Mouse (Mus musculus): ENCODE results near the gene Erich2. TPM values are rescaled to one million over a fixed set of nuclear protein-coding genes. Genes with fewer than 3 reads are reported as not detected.

Gene Erich2
- polyA plus RNA-seq, 1 experiment: 0.72 TPM

DNA sequence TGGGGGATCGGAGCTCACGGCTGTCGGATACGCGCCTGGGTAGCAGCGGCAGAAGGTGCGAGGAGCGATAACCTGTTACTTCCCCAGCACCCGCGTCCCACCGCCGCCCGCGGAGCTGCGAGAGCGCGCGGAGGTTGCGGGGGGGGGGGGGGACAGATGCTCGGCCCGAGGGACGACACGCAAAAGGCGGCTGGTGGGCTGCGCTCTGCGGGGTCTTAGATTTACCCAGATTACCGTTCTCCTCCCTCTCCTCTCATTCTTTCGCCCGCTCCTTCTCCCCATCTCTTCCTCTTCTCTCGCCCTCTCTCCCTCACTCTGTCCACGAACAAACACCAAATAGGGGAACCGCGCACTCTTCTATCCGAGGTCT, 54.0 kb downstream of the Erich2 start:
- no peak for DNase-seq (ENCODE audit: low read depth)

DNA sequence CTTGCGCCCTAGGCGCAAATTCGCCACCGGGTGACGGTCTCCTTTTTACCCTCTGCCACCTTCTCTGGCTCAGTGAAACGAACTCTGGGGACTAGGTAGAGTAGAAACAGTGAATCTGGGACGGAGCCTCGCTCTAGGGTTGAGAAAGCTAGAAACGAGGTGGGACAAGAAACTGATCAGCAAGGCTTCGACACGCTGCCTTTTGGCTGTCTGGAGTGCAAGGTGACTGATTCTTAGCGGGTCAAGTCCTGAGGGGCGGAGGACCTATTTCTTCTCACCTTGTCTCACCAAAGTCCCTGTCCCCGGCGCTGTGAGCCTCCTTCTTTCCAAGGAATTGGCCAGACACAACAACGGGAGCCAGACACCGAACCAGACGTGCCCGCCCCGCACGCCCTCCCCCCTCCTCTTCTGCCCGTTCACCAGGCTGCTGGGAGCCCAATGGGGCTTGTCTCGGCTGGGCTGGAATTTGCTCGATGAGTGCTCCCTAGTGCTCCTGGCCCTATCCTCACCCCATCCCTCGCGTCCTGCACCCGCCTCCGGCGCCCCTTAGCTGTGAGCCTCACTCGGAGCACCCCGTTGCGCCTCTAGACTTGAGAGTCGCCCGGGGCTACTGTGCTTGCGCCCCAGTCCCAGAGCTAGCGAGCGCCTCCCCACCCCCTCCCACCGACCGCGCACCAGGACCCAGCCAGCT, 54.5 kb downstream of the Erich2 start:
- DNase-seq (ENCODE audit: low read depth): no peak

DNA sequence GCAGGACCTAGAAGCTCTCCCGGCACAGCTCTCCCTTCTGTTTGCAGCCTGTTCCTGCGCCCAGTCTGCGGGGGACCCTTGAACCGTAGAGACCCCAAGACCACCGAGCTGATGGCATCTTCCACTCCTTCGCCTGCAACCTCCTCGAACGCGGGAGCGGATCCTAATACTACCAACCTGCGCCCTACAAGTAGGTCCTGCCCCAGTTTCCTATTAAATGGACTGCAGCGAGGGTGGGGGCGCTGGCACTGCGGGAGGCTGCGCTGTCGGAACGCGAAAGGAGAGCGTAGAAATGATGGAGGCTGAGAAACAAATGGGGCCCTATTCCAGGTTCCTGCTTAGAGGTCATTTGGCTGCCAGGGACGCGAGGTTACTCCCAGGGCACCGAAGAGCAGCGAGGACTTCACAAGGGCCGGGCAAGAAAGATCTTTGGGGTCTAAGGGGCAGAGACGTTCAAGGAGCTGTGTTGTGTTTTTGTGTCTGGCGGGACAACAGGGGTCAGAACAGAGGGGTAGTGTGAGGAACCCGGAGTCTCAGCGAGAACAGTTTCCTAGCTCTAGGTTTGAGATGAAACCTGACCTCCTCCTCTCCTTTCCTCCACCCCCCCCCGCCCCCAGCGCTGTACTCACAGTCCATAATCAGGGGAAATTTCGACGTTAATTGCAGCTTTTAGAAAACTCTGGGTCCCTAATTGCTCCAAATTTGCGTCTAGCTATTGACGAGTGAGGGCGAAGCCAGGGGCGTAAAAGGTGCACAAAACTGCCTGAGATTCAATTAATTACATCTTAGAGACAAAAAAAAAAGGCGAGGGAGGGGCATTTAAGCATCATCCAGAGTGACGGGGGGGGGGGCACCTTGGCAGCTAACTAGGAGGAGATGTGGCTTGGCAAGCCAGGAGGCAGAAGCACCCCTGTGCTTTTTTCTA, 55.4 kb downstream of the Erich2 start:
- DNase-seq (ENCODE audit: low read depth): no peak

DNA sequence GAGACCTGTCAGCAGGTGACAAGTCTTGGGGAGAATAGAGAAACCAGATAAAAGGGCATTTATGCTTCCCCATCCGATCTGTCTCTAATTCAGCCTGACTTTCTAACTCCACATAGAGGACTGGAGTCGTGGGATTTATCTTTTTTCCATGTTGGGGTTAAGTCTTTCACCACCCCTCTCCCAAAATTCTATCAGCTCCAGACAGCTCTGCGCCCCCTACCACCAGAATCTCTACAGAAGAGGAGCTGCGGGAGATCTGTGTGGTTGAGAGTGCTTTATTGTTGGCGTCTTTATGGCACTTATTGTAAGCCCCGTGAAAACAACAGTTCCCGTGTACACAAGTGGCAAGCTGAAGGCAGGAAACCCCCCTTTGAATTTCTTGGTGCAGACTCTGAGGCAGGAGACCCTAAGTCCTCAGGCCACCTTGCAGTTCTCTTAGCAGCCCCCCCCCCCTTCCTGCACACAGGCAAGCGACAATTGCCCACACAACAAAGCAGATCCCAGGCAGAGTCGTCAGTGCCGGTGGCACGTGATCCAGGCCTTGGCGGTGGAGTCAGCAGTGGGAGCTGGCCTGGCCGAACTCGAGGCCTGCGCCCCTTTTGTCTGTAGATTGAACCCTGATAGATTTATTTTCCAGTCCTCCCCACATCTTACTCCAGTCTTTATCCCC, 56.2 kb downstream of the Erich2 start:
- no peak for DNase-seq (ENCODE audit: low read depth)

DNA sequence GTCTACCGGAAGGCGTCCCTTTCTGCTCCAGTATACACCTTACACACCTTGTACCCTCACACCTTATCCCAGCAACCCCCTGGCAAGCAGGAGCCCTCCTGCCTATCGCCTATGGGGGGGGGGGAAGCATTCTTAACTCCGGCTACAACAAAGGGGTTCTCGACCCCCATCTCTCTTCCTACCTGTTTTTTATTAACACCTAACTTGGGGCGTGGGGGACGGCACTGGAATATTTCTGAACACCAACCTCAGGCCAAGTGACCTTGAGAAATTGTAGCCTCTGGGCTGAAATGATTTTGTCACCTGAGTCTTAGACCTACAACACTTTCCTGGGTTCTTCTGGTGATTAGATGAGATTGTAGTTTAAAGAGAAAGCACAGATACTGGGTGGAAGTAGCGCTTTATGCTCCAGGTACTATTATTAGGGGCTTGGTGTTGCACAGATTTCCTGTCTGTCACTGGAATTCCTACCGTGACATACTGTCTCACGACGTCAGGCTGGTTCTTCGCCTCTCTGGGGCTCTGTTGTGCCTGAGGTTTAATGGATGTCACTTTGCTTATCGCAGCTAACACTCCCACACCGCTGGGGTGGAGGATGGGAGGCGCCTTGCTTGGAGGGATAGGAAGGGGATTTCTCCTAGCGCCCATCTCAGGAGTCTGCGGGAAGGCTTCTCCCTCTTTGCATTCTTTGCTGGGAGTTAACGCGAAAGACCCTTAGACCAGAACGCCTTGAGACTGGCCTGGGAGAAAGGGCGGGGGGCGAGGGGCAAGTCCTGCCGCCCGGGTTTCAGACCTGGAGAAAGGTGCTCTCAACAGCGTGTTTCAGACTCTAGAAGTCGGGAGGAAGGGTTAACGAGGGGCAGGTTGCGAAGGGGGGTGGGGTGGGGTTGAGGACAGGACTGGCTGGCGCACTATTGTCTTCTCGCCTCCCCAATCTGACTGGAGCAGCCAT, 57.3 kb downstream of the Erich2 start:
- no peak for DNase-seq (ENCODE audit: low read depth)

DNA sequence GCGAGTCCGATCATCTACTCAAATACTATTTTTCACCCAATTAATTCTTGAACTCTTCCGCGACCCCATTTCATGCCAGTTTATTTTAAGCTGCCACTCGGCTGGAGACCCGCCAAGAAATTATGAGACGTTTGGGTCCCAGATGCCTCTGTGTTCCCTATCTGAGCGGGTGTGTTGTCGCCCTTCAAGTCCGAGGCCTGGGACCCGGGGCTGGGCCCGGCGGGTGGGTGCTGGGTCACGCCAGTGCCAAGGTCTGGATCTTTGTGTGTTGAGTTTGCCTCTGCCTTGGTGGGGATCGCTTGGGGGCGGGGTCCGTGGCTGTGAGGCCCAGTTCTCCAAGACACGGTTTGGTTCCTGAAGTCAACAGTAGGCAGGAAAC, 58.0 kb downstream of the Erich2 start:
- no peak for DNase-seq (ENCODE audit: low read depth)

DNA sequence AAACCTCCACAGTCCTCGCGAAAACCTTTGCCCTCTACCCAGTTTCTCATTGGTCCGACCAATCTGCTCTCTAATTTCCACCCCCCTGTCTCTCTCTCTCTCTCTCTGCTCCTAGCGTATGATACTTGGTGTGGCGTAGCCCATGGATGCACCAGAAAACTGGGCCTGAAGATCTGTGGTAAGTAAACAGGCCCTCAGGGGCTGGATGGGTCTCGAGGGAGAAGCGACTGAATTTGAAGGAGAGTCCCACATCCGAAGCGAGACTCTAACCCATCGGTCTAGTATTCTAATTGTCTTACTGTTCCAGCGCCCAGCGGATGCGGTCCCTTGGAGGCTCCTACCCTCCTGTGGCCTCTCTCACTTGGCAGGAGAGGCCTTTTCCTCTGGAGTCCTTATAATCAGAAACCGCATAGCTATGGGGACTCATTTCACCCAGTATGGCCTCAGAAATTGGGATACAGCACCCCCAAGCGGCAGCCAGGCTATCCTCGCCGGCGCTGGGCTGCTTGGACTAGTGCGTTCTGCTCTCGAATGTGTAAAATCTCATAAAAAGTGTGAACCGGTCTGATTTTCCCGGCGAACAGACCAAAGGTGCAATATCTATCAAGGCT, 58.6 kb downstream of the Erich2 start:
- DNase-seq (ENCODE audit: low read depth): no peak

DNA sequence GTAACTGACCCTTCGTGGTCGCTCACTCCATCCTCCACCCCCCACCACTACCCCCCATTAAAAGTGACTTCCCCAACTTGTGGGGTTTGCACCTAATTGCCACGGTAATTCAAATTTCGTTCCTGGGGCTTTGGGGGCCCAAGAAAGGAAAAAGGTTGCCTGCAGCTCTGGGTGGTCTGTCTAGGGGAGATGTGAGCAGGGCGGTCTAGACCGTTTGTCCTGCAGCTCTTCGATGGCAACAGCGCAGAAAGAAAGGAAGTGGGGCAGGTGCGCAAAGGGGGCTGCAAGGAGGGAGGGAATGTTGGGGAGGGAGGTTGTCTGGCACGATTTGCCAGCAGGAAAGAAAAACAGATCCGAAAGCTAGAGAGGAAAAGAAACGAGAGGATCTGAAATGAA, 59.1 kb downstream of the Erich2 start:
- no peak for DNase-seq (ENCODE audit: low read depth)

DNA sequence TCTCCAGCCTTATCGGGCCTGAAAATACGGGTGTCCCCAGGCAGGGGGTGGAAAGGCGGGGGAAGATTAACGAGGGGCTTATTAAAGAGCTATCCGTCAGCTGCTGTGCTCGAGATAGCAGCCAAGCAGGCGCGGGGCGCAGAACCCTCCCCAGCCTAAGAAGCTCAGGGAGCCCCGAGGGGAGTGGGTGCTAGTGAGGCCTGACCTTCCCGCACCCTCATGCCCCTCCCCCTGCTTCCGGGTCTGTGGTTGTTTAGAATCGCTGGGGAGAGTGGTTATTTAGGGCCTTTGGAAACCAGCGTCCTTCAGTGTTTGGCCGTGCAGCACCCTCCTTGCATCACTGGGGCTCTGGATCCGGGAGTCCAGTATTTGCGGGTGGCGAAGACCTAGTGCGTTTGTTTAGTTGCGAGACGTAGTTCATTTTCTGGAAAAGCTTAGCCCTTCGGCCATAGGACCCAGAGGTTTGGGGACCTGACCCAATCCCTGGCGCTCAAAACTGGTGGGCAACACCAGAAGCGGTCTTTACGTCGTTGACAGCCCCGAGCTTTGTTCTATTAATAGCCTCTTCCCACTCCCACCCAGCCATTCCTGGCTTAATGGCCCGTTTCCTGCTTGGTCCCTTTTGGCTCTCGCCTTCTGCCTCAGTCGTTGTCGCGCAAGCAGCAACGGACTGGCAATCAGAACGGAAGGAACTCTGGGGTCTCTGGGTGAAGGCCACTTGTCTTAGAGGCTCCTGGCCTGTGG, 59.8 kb downstream of the Erich2 start:
- no peak for DNase-seq (ENCODE audit: low read depth)

DNA sequence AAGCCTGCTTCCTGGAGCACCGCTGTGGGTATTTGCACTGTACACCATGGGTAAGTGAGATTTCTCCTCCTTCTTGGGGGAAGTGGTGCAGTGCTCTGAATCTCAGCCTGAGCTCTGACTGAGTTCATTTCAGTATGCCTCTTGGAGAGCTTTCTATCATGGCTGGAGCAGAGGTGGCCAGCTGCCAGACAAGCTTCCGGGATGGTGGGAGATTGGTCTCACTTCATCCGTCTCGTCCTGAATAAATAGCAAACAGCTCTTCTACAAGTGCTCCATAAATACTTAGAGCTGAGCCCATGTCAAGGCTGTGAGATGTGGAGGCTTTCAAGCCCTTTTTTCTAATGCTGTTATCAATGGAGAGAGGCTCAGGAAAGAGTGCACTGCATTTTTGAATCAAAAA, 63.1 kb downstream of the Erich2 start:
- DNase-seq (ENCODE audit: low read depth): no peak

DNA sequence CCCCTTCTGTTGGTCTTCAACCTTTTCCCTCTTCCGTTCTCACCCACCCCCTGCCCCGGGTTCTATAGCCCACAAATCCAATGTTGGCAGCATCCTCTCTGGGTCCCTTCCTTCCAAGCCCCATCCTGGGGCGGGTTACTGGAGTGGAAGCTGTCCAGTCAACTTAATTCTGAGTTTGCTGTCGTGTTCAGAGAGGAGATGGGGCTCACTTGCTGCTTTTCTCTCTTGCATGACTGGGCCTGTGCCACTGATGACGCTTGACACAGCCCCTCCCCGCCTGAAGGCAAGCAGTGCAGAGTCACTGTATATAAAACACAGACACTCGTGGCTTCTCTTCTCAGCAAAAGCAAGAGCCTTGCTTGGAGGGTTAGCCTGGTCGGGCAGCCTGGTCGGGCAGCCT, 63.6 kb downstream of the Erich2 start:
- no peak for DNase-seq (ENCODE audit: low read depth)

DNA sequence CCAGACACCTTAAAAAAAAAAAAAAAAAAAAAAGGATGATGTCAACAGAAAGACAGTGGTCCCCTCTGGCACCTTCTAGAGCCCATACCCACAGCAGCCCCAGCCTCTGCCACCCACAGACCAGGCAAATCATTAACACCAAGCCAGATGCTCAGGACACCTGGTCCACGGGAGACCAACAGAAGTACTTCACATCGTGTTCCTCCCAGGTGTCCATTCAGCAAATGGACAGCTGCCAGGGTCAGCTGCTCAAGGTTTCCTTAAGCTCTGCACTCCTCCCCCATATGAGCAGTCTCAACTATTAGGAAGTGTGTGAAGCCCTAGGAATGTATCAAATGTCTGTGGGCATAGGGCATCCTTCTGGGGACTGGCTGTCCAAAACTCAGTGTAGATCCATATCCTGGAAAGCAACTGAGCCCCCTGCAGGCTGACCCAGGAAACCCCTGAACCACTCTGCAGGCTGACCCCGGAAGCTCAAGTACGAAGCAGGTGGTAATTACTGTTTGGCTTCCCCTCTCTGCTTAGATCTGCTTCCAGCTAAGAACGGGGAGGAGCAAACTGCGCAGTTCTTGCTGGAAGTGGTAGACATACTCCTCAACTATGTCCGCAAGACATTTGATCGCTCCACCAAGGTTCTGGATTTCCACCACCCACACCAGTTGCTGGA, 65.1 kb downstream of the Erich2 start:
- no peak for DNase-seq (ENCODE audit: low read depth)

DNA sequence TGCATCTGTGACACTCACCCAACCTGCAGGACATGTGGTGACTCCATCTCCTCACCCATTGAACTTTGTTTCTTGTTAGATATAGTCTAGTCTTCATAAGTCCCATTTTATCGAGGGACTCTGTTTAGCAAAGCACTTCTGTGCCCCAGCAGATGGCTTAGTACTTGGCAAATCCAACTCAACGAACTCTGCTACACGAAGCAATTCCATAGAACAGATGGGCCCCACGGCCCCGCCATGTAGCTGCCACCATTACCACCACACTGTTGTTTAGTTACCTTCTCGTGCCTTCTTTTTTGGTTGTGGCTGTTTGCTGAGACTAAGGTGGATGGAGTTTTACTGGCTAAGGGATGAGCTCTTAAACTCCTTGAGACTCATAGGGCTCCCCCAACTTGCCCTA, 79.6 kb downstream of the Erich2 start:
- no peak for DNase-seq (ENCODE audit: low read depth)

Other genes starting within 250 kb of the Erich2 start
- 1.4 and 2.6 TPM in 2 replicates for gene Sp5, start 33.9 kb upstream of the Erich2 start, polyA plus RNA-seq (2012; rRNA removed)
- gene Gad1, start 44.3 kb downstream of the Erich2 start, polyA plus RNA-seq (2012; rRNA removed): 1.5 and 3.8 TPM in 2 replicates
- gene Gorasp2, start 152.8 kb downstream of the Erich2 start, polyA plus RNA-seq (2012; rRNA removed): 148 and 158 TPM in 2 replicates
- gene Gm26558, start 153.3 kb downstream of the Erich2 start, polyA plus RNA-seq (2012; rRNA removed): 0.88 and 1.3 TPM in 2 replicates